Mouse (Mus musculus): ENCODE results near the gene Med7. TPM values are rescaled to one million over a fixed set of nuclear protein-coding genes. Genes with fewer than 3 reads are reported as not detected.

Gene Med7
- polyA plus RNA-seq, 1 experiment from 2014 or later = 54.2 TPM

DNA sequence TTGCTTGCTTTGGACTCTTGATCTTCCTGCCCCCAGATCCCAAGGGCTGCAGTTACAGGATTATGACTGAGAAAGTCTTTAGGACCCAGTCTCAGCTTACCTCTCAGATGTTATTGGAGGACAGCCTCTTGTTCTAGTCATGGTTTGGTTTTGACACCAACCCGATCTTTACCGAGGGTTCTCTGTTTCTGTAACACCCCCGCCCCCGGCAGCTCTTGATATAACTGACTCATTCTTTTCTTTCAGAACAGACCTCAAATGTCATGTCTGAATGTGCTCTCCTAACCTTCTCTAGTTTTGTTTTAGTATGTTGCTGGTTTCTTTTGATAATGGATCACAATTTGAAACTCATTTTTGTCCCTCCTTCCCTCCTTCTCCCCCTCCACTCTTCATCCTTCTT is 37.5 kb downstream of the Med7 start:
- H3K4me2 ChIP-seq (ENCODE audit: low read length) = no peak overlapping the region
- no peak overlapping the region for H3K27ac ChIP-seq (replicated peaks in 1 of 2; ENCODE audit: control insufficient read depth in 1 of 2, insufficient read depth in 1 of 2, low read depth in 2 of 2, low read length in 2 of 2)
- WGBS = 82% methylated on average over 4 of the region's 4 CpGs
- H3K4me3 ChIP-seq (ENCODE audit: control insufficient read depth in 1 of 2, insufficient read depth in 1 of 2, low read depth in 1 of 2, low read length in 2 of 2) = no peak overlapping the region
- H3K9me3 ChIP-seq (ENCODE audit: control insufficient read depth, low read length) = no peaks in the 10 kb centered on the region
- H3K4me1 ChIP-seq (ENCODE audit: control insufficient read depth in 2 of 2, insufficient read depth in 2 of 2, low read length in 2 of 2) = no peaks in the 10 kb centered on the region
- H3K27me3 ChIP-seq (ENCODE audit: control insufficient read depth, insufficient read depth, low read length) = no peaks in the 10 kb centered on the region
- no peaks in the 10 kb centered on the region for H3K36me3 ChIP-seq (ENCODE audit: control insufficient read depth, insufficient read depth, low read length)
- H3K9ac ChIP-seq (ENCODE audit: low read length) = no peak overlapping the region
- no peak for ATAC-seq (ENCODE audit: insufficient number of reproducible peaks, insufficient read depth, low FRiP score, low read depth)

DNA sequence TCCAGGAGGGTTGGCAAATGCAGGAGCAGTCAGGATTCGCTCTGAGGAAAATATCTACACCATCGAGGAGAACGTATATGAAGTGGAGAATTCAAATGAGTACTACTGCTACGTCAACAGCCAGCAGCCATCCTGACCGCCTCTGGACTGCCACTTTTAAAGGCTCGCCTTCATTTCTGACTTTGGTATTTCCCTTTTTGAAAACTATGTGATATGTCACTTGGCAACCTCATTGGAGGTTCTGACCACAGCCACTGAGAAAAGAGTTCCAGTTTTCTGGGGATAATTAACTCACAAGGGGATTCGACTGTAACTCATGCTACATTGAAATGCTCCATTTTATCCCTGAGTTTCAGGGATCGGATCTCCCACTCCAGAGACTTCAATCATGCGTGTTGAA is 42.6 kb downstream of the Med7 start:
- no peaks in the 10 kb centered on the region for H3K9me3 ChIP-seq (ENCODE audit: control insufficient read depth, low read length)
- WGBS = 81% methylated on average over 9 of the region's 9 CpGs

DNA sequence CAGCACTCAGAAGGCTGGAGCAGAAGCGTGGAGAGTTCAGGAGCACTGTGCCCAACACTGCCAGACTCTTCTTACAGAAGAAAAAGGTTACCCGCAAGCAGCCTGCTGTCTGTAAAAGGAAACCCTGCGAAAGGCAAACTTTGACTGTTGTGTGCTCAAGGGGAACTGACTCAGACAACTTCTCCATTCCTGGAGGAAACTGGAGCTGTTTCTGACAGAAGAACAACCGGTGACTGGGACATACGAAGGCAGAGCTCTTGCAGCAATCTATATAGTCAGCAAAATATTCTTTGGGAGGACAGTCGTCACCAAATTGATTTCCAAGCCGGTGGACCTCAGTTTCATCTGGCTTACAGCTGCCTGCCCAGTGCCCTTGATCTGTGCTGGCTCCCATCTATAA is 43.8 kb downstream of the Med7 start:
- 77% methylated on average over 7 of the region's 7 CpGs for WGBS
- Histone ChIP-seq H3K9me3 (ENCODE audit: control insufficient read depth, low read length) (no peaks in the 10 kb centered on the region), H3K27me3 (ENCODE audit: control insufficient read depth, insufficient read depth, low read length) (no peaks in the 10 kb centered on the region), H3K36me3 (ENCODE audit: control insufficient read depth, insufficient read depth, low read length) (no peaks in the 10 kb centered on the region), H3K4me3 (ENCODE audit: control insufficient read depth in 1 of 2, insufficient read depth in 1 of 2, low read depth in 1 of 2, low read length in 2 of 2) (no peak overlapping the region), H3K4me1 (ENCODE audit: control insufficient read depth in 2 of 2, insufficient read depth in 2 of 2, low read length in 2 of 2) (no peaks in the 10 kb centered on the region), H3K4me2 (ENCODE audit: low read length) (no peak overlapping the region), H3K27ac (replicated peaks in 1 of 2; ENCODE audit: control insufficient read depth in 1 of 2, insufficient read depth in 1 of 2, low read depth in 2 of 2, low read length in 2 of 2) (no peak overlapping the region), H3K9ac (ENCODE audit: low read length) (no peak overlapping the region)
- no peak for ATAC-seq (ENCODE audit: insufficient number of reproducible peaks, insufficient read depth, low FRiP score, low read depth)

More for the DNA sequence above, 42.6 kb downstream of the Med7 start:
- Histone ChIP-seq H3K4me2 (ENCODE audit: low read length) (no peak overlapping the region), H3K9ac (ENCODE audit: low read length) (no peak overlapping the region), H3K4me3 (ENCODE audit: control insufficient read depth in 1 of 2, insufficient read depth in 1 of 2, low read depth in 1 of 2, low read length in 2 of 2) (no peak overlapping the region), H3K27ac (replicated peaks in 1 of 2; ENCODE audit: control insufficient read depth in 1 of 2, insufficient read depth in 1 of 2, low read depth in 2 of 2, low read length in 2 of 2) (no peak overlapping the region), H3K27me3 (ENCODE audit: control insufficient read depth, insufficient read depth, low read length) (no peaks in the 10 kb centered on the region), H3K4me1 (ENCODE audit: control insufficient read depth in 2 of 2, insufficient read depth in 2 of 2, low read length in 2 of 2) (no peaks in the 10 kb centered on the region), H3K36me3 (ENCODE audit: control insufficient read depth, insufficient read depth, low read length) (no peaks in the 10 kb centered on the region)
- ATAC-seq (ENCODE audit: insufficient number of reproducible peaks, insufficient read depth, low FRiP score, low read depth) = no peak

DNA sequence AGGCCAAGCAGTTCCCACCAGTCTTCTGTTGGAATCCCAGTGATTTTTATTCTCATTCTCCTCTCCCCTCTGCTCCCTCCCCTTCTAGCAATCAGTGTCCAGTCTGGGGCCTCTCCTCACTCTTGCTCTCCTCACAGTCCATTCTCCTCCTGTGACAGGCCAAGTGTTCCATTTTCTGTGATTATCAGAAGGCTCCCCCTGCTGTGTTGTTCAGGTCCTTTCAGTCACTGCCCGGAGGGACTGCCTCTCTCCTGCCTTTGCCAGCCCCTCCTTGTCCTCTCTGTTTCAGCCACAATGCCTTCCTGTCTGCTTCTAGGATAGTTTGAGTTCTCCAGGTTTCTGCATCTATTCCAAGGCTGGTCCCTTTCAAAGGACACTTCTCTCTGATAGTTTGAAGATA is 51.5 kb downstream of the Med7 start:
- no peak for ATAC-seq (ENCODE audit: insufficient number of reproducible peaks, insufficient read depth, low FRiP score, low read depth)
- no peaks in the 10 kb centered on the region for H3K4me1 ChIP-seq (ENCODE audit: control insufficient read depth in 2 of 2, insufficient read depth in 2 of 2, low read length in 2 of 2)
- no peak overlapping the region for H3K4me3 ChIP-seq (ENCODE audit: control insufficient read depth in 1 of 2, insufficient read depth in 1 of 2, low read depth in 1 of 2, low read length in 2 of 2)
- no peaks in the 10 kb centered on the region for H3K9me3 ChIP-seq (ENCODE audit: control insufficient read depth, low read length)
- no peak overlapping the region for H3K9ac ChIP-seq (ENCODE audit: low read length)
- WGBS = 16% methylated on average over 1 of the region's 1 CpGs
- H3K36me3 ChIP-seq (ENCODE audit: control insufficient read depth, insufficient read depth, low read length) = no peaks in the 10 kb centered on the region
- no peak overlapping the region for H3K4me2 ChIP-seq (ENCODE audit: low read length)
- H3K27ac ChIP-seq (replicated peaks in 1 of 2; ENCODE audit: control insufficient read depth in 1 of 2, insufficient read depth in 1 of 2, low read depth in 2 of 2, low read length in 2 of 2) = no peak overlapping the region
- H3K27me3 ChIP-seq (ENCODE audit: control insufficient read depth, insufficient read depth, low read length) = no peaks in the 10 kb centered on the region

DNA sequence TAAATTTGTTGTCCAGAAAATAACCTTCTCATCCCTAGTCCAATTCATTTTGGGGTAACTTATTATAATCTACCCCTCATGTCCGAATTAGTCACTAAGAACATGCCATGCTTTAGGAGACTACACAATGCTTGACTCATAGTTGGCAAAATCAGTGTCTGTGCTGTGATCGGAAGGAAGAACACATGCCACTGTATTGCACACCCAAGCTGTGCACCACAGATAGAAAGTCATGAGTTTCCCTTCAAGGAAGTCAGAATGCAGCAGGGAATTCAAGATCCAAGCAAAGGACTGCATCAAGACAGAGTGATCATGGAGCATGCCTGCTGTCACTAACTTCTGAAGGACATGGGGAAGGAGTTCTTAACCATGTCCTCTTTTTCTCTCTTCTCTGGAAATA is 51.9 kb downstream of the Med7 start:
- Histone ChIP-seq H3K4me3 (ENCODE audit: control insufficient read depth in 1 of 2, insufficient read depth in 1 of 2, low read depth in 1 of 2, low read length in 2 of 2) (no peak overlapping the region), H3K9me3 (ENCODE audit: control insufficient read depth, low read length) (no peaks in the 10 kb centered on the region), H3K27me3 (ENCODE audit: control insufficient read depth, insufficient read depth, low read length) (no peaks in the 10 kb centered on the region), H3K4me1 (ENCODE audit: control insufficient read depth in 2 of 2, insufficient read depth in 2 of 2, low read length in 2 of 2) (no peaks in the 10 kb centered on the region), H3K4me2 (ENCODE audit: low read length) (no peak overlapping the region), H3K36me3 (ENCODE audit: control insufficient read depth, insufficient read depth, low read length) (no peaks in the 10 kb centered on the region), H3K27ac (replicated peaks in 1 of 2; ENCODE audit: control insufficient read depth in 1 of 2, insufficient read depth in 1 of 2, low read depth in 2 of 2, low read length in 2 of 2) (no peak overlapping the region), H3K9ac (ENCODE audit: low read length) (no peak overlapping the region)
- WGBS = 81% methylated on average over 2 of the region's 2 CpGs
- ATAC-seq (ENCODE audit: insufficient number of reproducible peaks, insufficient read depth, low FRiP score, low read depth) = no peak

Other genes with a start within 250 kb of the Med7 start
- 0.08 and 0.13 TPM in 2 replicates for gene Fndc9, start 201.4 kb upstream of the Med7 start, polyA plus RNA-seq (2014; fragmentation: Nextera tagmentation; extraction: Ambion mirVana)
- gene Cyfip2, start 124.1 kb upstream of the Med7 start, polyA plus RNA-seq (2014; fragmentation: Nextera tagmentation; extraction: Ambion mirVana) = 8.9 TPM in 2 replicates
- gene Itk, start 47.4 kb upstream of the Med7 start, polyA plus RNA-seq (2014; fragmentation: Nextera tagmentation; extraction: Ambion mirVana) = not detected in 2 replicates
- not detected in 2 replicates for gene Fam71b, start 40.4 kb upstream of the Med7 start, polyA plus RNA-seq (2014; fragmentation: Nextera tagmentation; extraction: Ambion mirVana)
- 0.28 and 0.38 TPM in 2 replicates for gene Havcr2, start 18.0 kb downstream of the Med7 start, polyA plus RNA-seq (2014; fragmentation: Nextera tagmentation; extraction: Ambion mirVana)
- not detected in 2 replicates for gene Gm12169, start 87.3 kb downstream of the Med7 start, polyA plus RNA-seq (2014; fragmentation: Nextera tagmentation; extraction: Ambion mirVana)
- 0.19 and 0.45 TPM in 2 replicates for gene BC053393, start 134.6 kb downstream of the Med7 start, polyA plus RNA-seq (2014; fragmentation: Nextera tagmentation; extraction: Ambion mirVana)
- gene Dppa1, start 192.3 kb downstream of the Med7 start, polyA plus RNA-seq (2014; fragmentation: Nextera tagmentation; extraction: Ambion mirVana) = not detected in 2 replicates

All from heart, embryonic 14.5 days (tissue).